Mouse (Mus musculus) cerebellum, postnatal 4 days (tissue): ENCODE data around the gene Flvcr1.

ENCODE experiments used
- DNase-seq, 2 experiments: peaks; one replicate each; pipeline ENCODE4 v3.0.0; 2022; ENCODE audit warnings: low spot score in 2 of 2, mixed read lengths in 1 of 2

Flvcr1 gene

DNA sequence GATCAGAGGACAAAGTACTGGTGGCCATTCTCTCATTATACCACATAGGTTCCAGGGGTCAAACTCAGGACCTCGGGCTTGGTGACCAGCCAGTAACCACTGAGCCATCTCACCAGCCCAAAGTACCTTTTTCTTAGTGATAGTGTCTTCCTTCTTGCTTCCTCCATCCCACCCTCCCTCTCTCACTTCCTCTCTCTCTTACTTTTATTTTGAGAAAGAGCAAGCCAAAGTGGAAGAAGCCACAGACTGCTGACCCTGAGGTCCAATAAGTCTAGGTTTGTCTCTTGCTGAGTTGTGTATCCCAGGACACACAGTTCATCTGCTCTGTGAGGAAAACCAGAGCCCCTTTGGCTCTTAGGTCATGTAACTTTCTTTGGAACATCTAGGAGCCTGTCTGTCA is 45.5 kb downstream of the Flvcr1 start:
- no peak for DNase-seq

DNA sequence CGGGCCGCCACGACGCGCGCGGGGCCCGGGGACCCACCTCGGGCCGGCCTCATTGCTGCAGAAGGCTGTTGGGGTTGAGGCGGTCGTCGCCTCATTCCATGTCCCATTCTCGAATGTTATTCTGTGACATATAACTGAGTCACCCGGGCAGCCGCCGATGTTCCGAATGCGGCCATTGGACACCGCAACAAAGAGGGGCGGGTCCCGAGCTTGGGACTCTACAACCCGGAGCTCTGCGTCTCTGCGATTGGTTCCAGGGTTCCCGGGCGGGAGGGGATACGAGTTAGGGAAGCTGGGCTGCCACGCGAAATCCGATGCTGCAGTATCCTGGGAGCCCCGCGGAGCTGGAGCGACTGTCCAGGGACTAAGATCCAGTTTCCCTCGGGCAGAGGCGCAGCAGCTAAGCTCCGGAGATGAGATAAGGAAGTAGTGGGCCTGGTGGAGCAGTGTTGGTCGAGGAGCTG is 46.8 kb downstream of the Flvcr1 start, which contains the start of gene Vash2:
Gene Vash2, minus strand, starts transcription at position 197 of the 464 bp plus-strand sequence.
- DNase-seq = peak; percentile 71 to 74

DNA sequence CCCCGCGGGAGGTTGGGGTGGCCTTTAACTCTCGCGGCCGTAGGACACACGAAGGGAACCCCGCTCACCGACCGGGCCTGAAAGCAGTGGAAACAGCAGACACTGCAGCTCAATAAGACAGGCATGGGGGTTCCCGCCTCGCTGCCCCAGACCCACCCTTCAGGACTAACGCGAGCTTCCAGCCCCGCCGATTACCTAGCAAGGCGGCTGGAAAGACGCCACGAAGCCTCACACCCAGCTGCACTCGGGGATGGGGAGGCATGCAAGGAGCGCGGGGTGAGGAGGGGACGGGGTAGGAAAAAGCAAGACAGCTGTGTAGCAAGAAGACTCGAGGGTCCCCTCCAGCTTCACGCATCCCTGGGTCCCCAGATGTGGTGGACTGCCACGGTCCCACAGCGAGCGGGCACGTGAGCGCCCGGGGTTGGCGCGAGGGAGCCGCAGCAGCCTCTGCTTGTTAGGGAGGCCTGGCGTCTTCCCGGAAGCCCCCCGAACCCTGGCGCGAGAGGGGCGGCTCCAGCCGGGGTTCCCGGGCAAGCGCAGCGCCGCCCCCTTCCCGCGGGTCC is 47.4 kb downstream of the Flvcr1 start:
- DNase-seq = peak; percentile 25 to 32

DNA sequence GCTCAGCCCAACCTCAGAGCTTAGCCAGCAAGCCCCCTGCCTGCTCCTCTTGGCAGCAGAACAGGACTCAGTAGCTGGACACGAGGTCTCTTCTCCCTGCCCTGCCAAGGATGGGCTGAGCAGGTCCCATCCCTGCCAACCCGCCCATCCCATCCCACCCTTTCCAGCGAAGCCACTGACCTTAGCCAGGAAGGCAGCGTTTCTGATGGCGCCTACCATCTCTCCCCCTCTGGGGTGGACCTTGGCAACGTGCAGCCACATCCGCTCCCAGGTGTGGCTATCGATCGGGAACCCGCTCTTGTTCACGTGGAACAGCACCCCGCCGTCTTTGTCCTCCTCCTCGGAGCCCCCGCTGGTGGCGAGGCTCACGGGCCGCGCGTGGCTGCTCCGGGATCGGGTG is 48.0 kb downstream of the Flvcr1 start:
- DNase-seq = peak in 1 of 2 experiments; percentile 70

DNA sequence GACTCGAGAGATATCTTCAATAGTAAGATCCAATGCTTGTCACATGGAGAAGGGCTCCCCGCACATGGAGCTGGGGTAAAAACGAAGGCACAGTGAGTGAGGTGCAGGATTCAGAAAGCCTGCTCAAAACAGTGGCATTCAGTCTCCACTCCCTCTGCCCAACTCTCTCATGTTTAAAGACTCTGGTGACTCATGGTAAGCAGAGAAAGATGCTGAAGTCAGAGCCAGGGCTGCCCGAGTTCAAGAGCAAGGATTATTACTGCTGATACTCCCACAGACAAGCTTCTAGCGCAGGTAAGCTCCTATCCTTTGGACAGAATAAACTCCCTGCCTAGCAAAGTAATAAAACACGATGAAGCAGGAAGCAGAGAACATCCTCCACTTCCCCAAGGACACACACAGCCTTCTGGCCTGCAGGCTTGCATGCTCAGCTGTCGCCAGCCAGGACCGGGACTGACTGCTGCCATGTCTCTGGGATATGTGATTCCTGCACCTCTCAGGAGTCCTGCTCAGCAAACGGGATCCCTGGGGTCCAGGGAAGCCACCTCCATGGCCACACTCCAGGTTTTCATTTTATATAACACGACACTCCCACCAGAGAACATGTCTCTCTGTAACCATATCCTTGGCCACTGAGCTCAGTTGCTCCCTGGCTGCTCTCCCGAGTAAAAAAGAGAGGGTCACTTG is 48.9 kb downstream of the Flvcr1 start:
- no peak for DNase-seq

DNA sequence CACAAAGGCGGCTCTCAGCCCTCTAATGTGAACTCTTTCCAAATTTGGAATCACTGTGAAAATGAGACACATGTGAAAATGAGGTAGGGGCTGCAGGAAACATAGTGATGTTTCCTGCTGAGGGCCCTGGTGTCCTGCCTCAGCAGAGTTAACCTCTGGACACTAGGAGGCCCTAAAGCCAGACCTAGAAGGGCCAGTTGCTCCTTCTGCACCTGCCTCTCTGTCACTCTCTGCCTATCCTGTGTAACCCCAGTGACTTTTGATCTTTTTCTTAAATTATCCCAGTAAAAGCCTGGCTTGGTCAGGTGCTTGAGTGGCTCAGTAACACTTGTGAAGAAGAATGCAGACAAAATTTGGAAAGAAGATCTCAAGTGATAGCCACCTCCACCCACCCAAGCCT is 51.1 kb downstream of the Flvcr1 start:
- DNase-seq = no peak

DNA sequence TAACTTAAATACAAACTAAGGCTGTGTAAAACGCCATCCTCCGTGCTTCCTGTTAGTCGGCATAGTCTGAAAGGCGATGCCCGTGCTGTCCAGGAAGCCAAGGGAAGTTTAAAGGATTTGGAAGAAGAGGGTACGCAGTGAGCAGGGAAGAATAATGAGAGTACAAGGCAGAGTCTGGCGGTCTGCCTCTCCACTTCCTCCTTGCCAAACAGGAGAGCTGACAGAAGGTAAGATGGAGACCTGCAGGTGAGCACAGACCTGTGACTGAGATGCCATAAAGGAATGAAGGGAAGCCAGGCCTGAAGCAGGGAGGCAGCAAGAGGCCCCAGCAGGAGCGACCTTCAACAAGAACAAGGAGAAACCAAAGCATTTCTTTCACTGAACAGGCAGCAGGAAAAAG is 51.8 kb downstream of the Flvcr1 start:
- no peak for DNase-seq

DNA sequence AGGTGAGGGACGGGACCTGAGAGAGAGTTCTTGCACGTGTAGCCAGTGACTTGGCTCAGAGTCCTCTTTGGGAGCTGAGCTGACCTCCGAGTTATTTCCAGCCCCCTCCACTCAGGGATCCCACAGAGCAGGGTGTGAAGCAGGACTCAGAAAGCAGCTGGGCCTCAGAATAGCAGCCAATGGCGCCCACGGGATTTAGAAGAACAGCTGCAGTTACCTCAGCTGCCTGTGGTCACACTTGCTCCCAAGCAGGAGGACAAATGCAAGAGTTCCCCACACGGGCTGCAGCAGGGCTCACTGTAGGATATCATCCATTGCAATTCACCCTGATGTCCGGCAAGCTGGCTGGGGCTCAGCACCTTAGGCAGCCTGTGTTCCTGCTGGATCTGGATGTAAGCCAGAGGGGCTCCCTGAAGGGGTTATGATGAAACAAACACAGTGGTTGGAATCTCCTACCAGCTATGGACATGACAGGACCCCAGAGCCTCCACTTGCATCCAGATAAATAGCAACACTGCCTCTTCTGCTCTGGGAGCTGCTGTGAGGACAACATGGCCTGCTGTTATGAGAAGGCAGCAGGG is 53.3 kb downstream of the Flvcr1 start:
- no peak for DNase-seq

DNA sequence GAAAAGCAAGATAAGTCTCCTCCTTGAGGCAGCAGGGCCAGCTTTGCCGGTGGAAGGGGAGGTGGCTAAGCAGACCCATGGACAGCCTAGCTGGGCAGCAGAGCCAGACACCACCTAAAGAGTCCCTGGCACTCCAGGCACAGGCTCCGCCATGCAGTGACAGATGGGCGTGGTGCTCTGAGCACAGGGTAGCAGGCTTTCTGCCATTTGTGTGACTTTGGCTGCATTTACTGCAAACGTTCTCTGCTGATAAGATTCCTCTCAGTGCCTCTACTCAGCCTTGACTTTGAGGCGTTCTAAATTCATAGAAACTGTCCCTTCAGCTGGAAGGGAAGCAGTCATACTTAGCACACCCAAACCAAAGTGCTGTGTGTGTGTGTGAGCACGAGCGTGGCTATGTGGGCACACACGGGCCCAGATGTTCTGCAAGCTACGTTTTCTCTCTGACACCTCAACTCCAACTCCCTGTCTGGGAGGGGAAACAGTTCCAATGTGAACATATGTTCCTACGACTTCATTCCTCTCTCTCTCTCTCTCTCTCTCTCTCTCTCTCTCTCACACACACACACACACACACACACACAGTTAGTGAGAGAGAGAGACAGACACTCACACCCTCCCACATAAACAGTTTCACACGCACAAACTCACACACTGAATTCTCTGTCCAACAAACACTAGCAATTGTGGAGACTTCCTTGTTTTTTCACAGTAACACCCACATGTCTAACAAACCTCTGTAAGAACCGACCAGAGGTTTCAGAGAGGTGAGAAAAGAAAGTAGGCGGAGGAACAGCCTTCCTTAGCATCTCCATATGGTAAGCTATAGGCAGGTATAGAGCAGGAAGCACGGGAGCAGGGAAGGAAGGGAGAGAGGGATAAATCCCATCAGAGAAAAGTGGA is 54.0 kb downstream of the Flvcr1 start:
- DNase-seq = no peak

DNA sequence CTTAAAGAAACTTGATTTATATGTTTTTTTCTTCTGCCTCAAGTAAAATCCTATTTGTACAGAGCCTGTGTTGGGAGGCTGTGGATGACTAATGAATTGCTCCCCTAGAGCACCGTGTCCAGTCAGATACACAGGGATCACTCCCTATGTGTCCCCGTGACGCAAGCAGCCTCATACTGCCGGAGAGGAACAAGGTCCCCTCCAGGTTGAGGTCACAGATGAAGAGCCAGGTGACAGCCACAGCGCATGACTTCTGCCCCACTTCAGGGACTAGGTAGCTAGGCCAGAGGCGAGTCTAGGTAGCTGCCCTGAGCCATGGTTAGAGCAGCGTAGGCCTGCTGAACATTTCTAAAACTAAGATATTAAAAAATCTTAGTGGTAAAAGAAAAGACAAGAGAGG is 57.9 kb downstream of the Flvcr1 start:
- no peak for DNase-seq

DNA sequence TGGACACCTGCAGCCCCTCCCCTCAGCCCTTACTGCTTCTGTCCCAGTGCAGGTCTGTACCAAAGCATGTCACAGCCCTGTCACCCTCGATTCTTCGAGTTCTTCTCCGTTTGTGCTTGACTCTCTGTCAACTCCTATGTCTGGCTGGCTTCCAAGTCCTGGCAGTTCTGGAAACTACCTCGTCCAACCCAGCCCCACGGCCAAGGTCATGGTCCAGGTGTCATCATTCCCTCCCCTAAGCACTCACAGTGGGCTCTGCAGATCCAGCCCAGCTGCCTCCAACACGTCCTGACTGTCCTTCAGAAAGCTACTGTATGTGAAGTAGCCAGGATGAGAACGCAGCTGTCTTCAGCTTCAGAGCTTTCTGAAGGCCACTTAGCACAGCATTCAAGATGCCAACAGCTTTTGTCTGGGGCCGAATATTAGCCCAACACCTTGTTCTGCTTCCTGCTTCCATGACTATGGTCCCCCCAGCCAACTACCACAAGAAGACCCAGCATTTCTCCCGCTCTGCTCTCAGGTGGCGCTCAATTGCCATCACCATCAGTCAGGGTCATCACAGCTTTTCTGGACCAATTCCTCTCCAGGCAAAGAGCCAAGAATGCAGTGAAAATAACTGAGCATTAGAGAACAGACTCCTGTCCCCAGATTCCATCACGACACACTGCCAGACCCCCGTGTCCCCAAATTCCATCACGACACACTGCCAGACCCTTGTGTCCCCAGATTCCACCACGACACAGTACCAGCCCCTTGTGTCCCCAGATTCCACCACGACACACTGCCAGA is 60.8 kb downstream of the Flvcr1 start:
- no peak for DNase-seq

DNA sequence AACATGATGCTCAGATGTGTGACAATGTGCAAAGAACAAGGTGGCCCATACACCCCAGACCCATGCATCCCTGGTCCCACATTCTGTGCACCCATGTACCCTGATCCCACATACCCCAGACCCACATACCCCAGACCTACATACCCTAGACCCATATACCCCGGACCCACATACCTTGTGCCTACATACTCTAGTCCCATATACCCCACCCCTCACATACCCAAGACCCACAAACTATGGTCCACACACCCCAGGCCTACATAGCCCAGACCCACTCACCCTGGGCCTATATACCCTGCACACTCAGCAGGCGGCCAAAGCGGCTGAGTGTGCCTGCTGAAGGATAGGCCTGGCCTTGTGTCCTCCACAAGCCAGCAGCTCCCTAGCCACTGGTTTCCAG is 63.2 kb downstream of the Flvcr1 start:
- DNase-seq = no peak

DNA sequence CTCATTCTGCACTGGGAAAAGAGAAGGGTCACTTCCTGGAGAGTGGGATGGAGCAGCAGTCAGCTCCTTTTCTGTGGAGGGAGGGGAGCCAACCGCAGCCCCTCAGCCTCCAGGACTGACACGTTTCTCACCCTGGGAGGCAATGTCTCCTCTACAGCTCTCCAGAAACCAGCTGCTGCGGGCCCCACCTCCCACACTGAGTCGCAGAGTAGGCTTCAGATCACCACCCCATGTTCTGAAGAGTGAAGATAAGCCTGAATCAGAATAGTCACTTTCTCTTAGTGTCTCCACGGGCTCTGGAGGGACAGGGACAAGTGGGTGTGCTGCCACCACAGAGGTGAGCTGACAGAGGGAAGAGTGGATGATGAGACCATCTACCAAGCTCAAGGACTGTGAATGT is 67.1 kb downstream of the Flvcr1 start:
- DNase-seq = no peak
